Mouse (Mus musculus) cerebellum, adult 2 months (tissue): Measurements from ENCODE around the gene Rab27a.

Experiments
- CTCF ChIP-seq: fragments of 200-500 bp; IDR thresholded peaks from 2 replicates; pipeline ENCODE4 v1.5.1; 2011; ENCODE audit warnings: low read depth, mild to moderate bottlenecking, control low read depth, low read length, moderate library complexity, borderline replicate concordance; ENCODE audit not compliant: insufficient read depth
- POLR2A ChIP-seq: fragments of 200-500 bp; IDR thresholded peaks from 2 replicates; pipeline ENCODE4 v1.6.1; 2011; ENCODE audit warnings: low read length, control low read depth, borderline replicate concordance; ENCODE audit not compliant: insufficient read depth

GRCm38 (mm10) chr9:73094580-73094979, 49.9 kb downstream of the Rab27a start:
- TF ChIP-seq CTCF (no peak), POLR2A (0 out of 2 replicates have a peak, but pooled peaks have one; percentile 12)
